Mouse (Mus musculus): ENCODE measurements around the gene Ly75. TPM values are rescaled to one million over a fixed set of nuclear protein-coding genes. Genes with fewer than 3 reads are reported as not detected.

Ly75 gene
- total RNA-seq, 2 experiments from 2014 or later: 0.47 to 0.71 TPM

DNA sequence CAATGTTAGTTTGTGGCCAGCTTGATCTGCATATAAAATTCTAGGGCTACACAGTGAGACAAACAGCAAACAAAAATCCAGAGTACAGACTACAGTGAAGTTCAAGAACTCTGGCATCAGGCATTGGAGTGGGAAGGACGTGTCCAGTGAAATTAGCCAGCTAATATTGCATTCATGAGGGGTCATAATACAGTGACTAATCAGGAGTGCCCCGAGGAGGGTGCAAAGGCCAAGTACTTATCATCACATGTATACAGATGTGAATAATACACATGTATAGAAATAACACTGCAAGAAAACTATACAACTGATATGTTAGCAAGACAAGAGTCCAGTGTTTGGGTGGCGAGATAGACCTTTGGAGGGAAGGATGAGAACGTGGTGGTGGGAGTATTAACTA is 130.3 kb downstream of the Ly75 start:
- DNase-seq (ENCODE audit: low spot score in 2 of 2): no peak

Other genes starting within 250 kb of the Ly75 start
- gene Baz2b, start 173.5 kb downstream of the Ly75 start, total RNA-seq (2021): 10 to 100 TPM; 50.7 to 62.7 TPM
- 10 to 100 TPM; 54.4 to 57.7 TPM for gene March7, start 173.4 kb downstream of the Ly75 start, total RNA-seq (2021)
- 10 to 100 TPM; 16.7 to 19.5 TPM for gene Cd302, start 98.8 kb downstream of the Ly75 start, total RNA-seq (2021)
- 1 to 10 TPM in 1 of 2 experiments, under 1 TPM in 1; 0.25 to 1.1 TPM for gene Pla2r1, start 170.0 kb upstream of the Ly75 start, total RNA-seq (2021)